8 mouse cellular contexts compared by ENCODE assay signal in genomic region chr19:6126789-6127580, GRCm38 (mm10). TPM values are rescaled to one million over a fixed set of nuclear protein-coding genes. Genes with fewer than 3 reads are reported as not detected.
DNase-seq lines count a peak whose midpoint lies in the region; ATAC-seq and TF ChIP-seq lines count a peak whose summit lies in the region.

No protein-coding gene starts in this region.

- H3K27ac ChIP-seq in kidney, embryonic 14.5 days (ENCODE audit: low read depth, low read length): peak overlapping the region; percentile 82; the same call in 1 of the 2 replicates
- H3K27ac ChIP-seq in bone marrow, adult 2 months (ENCODE audit: control insufficient read depth, insufficient read depth, low read depth, low read length, poor library complexity): no peak overlapping the region
- H3K27ac ChIP-seq in hindbrain, embryonic 15.5 days (replicated peaks): peak overlapping the region; percentile 89
- H3K27ac ChIP-seq in midbrain, embryonic 15.5 days: peak overlapping the region; percentile 93

- no peaks in the 10 kb centered on the region for H3K9me3 ChIP-seq in kidney, embryonic 14.5 days (ENCODE audit: control insufficient read depth, low read length)
- H3K9me3 ChIP-seq in hindbrain, embryonic 15.5 days: no peaks in the 10 kb centered on the region
- no peaks in the 10 kb centered on the region for H3K9me3 ChIP-seq in midbrain, embryonic 15.5 days

- peak overlapping the region; percentile 46 for H3K4me2 ChIP-seq in kidney, embryonic 14.5 days (replicated peaks; ENCODE audit: low read depth, low read length)
- peak overlapping the region; percentile 55 for H3K4me2 ChIP-seq in hindbrain, embryonic 15.5 days
- H3K4me2 ChIP-seq in midbrain, embryonic 15.5 days: peak overlapping the region; percentile 56

- 67% methylated on average over 10 of the region's 10 CpGs for WGBS in kidney, embryonic 14.5 days
- 50% methylated on average over 10 of the region's 10 CpGs for WGBS in bone marrow, adult 2 months
- WGBS in hindbrain, embryonic 15.5 days: 77% methylated on average over 10 of the region's 10 CpGs
- 73% methylated on average over 10 of the region's 10 CpGs for WGBS in midbrain, embryonic 15.5 days

- peak overlapping the region; percentile 43 for H3K4me3 ChIP-seq in kidney, embryonic 14.5 days (ENCODE audit: low read length)
- peak overlapping the region; percentile 76 for H3K4me3 ChIP-seq in bone marrow, adult 2 months (replicated peaks; ENCODE audit: control insufficient read depth, low read depth, low read length)
- H3K4me3 ChIP-seq in hindbrain, embryonic 15.5 days: peak overlapping the region; percentile 56
- peak overlapping the region; percentile 55 for H3K4me3 ChIP-seq in midbrain, embryonic 15.5 days

- no peak overlapping the region for H3K9ac ChIP-seq in kidney, embryonic 14.5 days (ENCODE audit: low read depth, low read length)
- H3K9ac ChIP-seq in hindbrain, embryonic 15.5 days: no peak overlapping the region
- 0 out of 2 replicates have a peak overlapping the region, but pooled peaks have one; percentile 67 for H3K9ac ChIP-seq in midbrain, embryonic 15.5 days

- TF ChIP-seq CTCF in bone marrow, adult 2 months (IDR thresholded peaks at IDR 0.05; ENCODE audit: control insufficient read depth, insufficient read depth, low read length): no peak

- no peak for DNase-seq in kidney, postnatal 36 days
- no peak for DNase-seq in frontal cortex, postnatal 36 days (ENCODE audit: low spot score in 2 of 2)
- no peak for DNase-seq in layer of hippocampus, postnatal 36 days
- no peak for DNase-seq in gastrocnemius, postnatal 25 days

- no peaks in the 10 kb centered on the region for H3K36me3 ChIP-seq in kidney, embryonic 14.5 days (ENCODE audit: control insufficient read depth, insufficient read depth, low read length)
- H3K36me3 ChIP-seq in hindbrain, embryonic 15.5 days: no peaks in the 10 kb centered on the region
- H3K36me3 ChIP-seq in midbrain, embryonic 15.5 days (replicated peaks): no peaks in the 10 kb centered on the region

- no peaks in the 10 kb centered on the region for H3K4me1 ChIP-seq in kidney, embryonic 14.5 days (ENCODE audit: control insufficient read depth, insufficient read depth, low read length)
- peaks cover 2% of the 10 kb centered on the region; the same call in 1 of the 2 replicates for H3K4me1 ChIP-seq in bone marrow, adult 2 months (ENCODE audit: control insufficient read depth, insufficient read depth, low read length)
- H3K4me1 ChIP-seq in hindbrain, embryonic 15.5 days (replicated peaks): peaks cover 12% of the 10 kb centered on the region
- H3K4me1 ChIP-seq in midbrain, embryonic 15.5 days: peaks cover 12% of the 10 kb centered on the region

- ATAC-seq in kidney, embryonic 14.5 days (ENCODE audit: low FRiP score, low TSS enrichment): no peak
- no peak for ATAC-seq in hindbrain, embryonic 15.5 days (ENCODE audit: low FRiP score, low read depth)
- no peak for ATAC-seq in midbrain, embryonic 15.5 days (replicated peaks)

- no peak for TF ChIP-seq POLR2A in bone marrow, adult 2 months (IDR thresholded peaks at IDR 0.05; ENCODE audit: borderline replicate concordance, control insufficient read depth, low read depth, low read length)

- H3K27me3 ChIP-seq in kidney, embryonic 14.5 days (ENCODE audit: control insufficient read depth, insufficient read depth, low read length): no peaks in the 10 kb centered on the region
- no peaks in the 10 kb centered on the region for H3K27me3 ChIP-seq in hindbrain, embryonic 15.5 days
- H3K27me3 ChIP-seq in midbrain, embryonic 15.5 days (replicated peaks): no peaks in the 10 kb centered on the region

RNA-seq across cellular contexts. Expression of gene Snx15, which starts 1.1 kb away (rescaled TPM):
- polyA plus RNA-seq in kidney, embryonic 14.5 days (2014; fragmentation: Nextera tagmentation; extraction: Ambion mirVana): 29.6 and 37.0 TPM in 2 replicates
- polyA plus RNA-seq in bone marrow, adult 2 months (2011; ENCODE audit: insufficient read depth, insufficient read length, low replicate concordance, missing spikeins): 33.2 and 38.4 TPM in 2 replicates
- polyA plus RNA-seq in hindbrain, embryonic 15.5 days (2015; fragmentation: Nextera tagmentation; extraction: Ambion mirVana): 61.7 and 65.4 TPM in 2 replicates
- 59.1 and 65.6 TPM in 2 replicates for polyA plus RNA-seq in midbrain, embryonic 15.5 days (2015; fragmentation: Nextera tagmentation; extraction: Ambion mirVana)
- 10 to 100 TPM; 40.2 to 42.5 TPM for total RNA-seq in layer of hippocampus, postnatal 36 days (2021)
- total RNA-seq in gastrocnemius, postnatal 25 days (2021): 10 to 100 TPM in 1 of 2 experiments, 1 to 10 TPM in 1; 8.7 to 12.4 TPM

RNA-seq across cellular contexts. Expression of gene Sac3d1, which starts 8.5 kb away (rescaled TPM):
- 56.1 and 64.4 TPM in 2 replicates for polyA plus RNA-seq in kidney, embryonic 14.5 days (2014; fragmentation: Nextera tagmentation; extraction: Ambion mirVana)
- polyA plus RNA-seq in bone marrow, adult 2 months (2011; ENCODE audit: insufficient read depth, insufficient read length, low replicate concordance, missing spikeins): 2.5 and 6.0 TPM in 2 replicates
- 50.2 and 57.5 TPM in 2 replicates for polyA plus RNA-seq in hindbrain, embryonic 15.5 days (2015; fragmentation: Nextera tagmentation; extraction: Ambion mirVana)
- 48.3 and 51.2 TPM in 2 replicates for polyA plus RNA-seq in midbrain, embryonic 15.5 days (2015; fragmentation: Nextera tagmentation; extraction: Ambion mirVana)
- 10 to 100 TPM; 14.7 to 14.9 TPM for total RNA-seq in layer of hippocampus, postnatal 36 days (2021)
- total RNA-seq in gastrocnemius, postnatal 25 days (2021): 10 to 100 TPM in 1 of 2 experiments, 1 to 10 TPM in 1; 8.8 to 10.3 TPM

RNA-seq across cellular contexts. Expression of gene Batf2, which starts 13.8 kb away (rescaled TPM):
- polyA plus RNA-seq in kidney, embryonic 14.5 days (2014; fragmentation: Nextera tagmentation; extraction: Ambion mirVana): 0.15 TPM in 1 of 2 replicates, not detected in the other
- 0.93 TPM in 1 of 2 replicates, not detected in the other for polyA plus RNA-seq in bone marrow, adult 2 months (2011; ENCODE audit: insufficient read depth, insufficient read length, low replicate concordance, missing spikeins)
- polyA plus RNA-seq in hindbrain, embryonic 15.5 days (2015; fragmentation: Nextera tagmentation; extraction: Ambion mirVana): not detected in 2 replicates
- 0.20 TPM in 1 of 2 replicates, not detected in the other for polyA plus RNA-seq in midbrain, embryonic 15.5 days (2015; fragmentation: Nextera tagmentation; extraction: Ambion mirVana)
- total RNA-seq in layer of hippocampus, postnatal 36 days (2021): under 1 TPM; 0.28 to 0.60 TPM
- total RNA-seq in gastrocnemius, postnatal 25 days (2021): under 1 TPM; 0.19 to 0.72 TPM

RNA-seq across cellular contexts. Expression of gene Arl2, which starts 14.4 kb away (rescaled TPM):
- polyA plus RNA-seq in kidney, embryonic 14.5 days (2014; fragmentation: Nextera tagmentation; extraction: Ambion mirVana): 82.6 and 98.8 TPM in 2 replicates
- polyA plus RNA-seq in bone marrow, adult 2 months (2011; ENCODE audit: insufficient read depth, insufficient read length, low replicate concordance, missing spikeins): 19.6 and 20.5 TPM in 2 replicates
- polyA plus RNA-seq in hindbrain, embryonic 15.5 days (2015; fragmentation: Nextera tagmentation; extraction: Ambion mirVana): 141 and 147 TPM in 2 replicates
- polyA plus RNA-seq in midbrain, embryonic 15.5 days (2015; fragmentation: Nextera tagmentation; extraction: Ambion mirVana): 146 and 150 TPM in 2 replicates
- total RNA-seq in layer of hippocampus, postnatal 36 days (2021): 10 to 100 TPM; 69.1 to 73.2 TPM
- 10 to 100 TPM; 53.8 to 59.2 TPM for total RNA-seq in gastrocnemius, postnatal 25 days (2021)

RNA-seq across cellular contexts. Expression of gene Naaladl1, which starts 21.4 kb away (rescaled TPM):
- 0.44 and 0.60 TPM in 2 replicates for polyA plus RNA-seq in kidney, embryonic 14.5 days (2014; fragmentation: Nextera tagmentation; extraction: Ambion mirVana)
- 5.2 and 5.3 TPM in 2 replicates for polyA plus RNA-seq in bone marrow, adult 2 months (2011; ENCODE audit: insufficient read depth, insufficient read length, low replicate concordance, missing spikeins)
- 0.54 and 0.60 TPM in 2 replicates for polyA plus RNA-seq in hindbrain, embryonic 15.5 days (2015; fragmentation: Nextera tagmentation; extraction: Ambion mirVana)
- polyA plus RNA-seq in midbrain, embryonic 15.5 days (2015; fragmentation: Nextera tagmentation; extraction: Ambion mirVana): 0.41 and 0.53 TPM in 2 replicates
- total RNA-seq in layer of hippocampus, postnatal 36 days (2021): under 1 TPM in 1 of 2 experiments, not detected in 1; 0.12 TPM
- not detected for total RNA-seq in gastrocnemius, postnatal 25 days (2021)
